Mouse (Mus musculus) spleen, adult 2 months (tissue): ENCODE measurements around the gene Ttyh2.

ENCODE experiments used
- CTCF ChIP-seq: fragments of 200-500 bp; IDR thresholded peaks from 2 replicates; pipeline ENCODE4 v1.5.1; 2011; ENCODE audit warnings: mild to moderate bottlenecking, inconsistent platforms; ENCODE audit not compliant: insufficient read depth, insufficient read length, insufficient replicate concordance; ENCODE audit errors: extremely low read depth
- POLR2A ChIP-seq: fragments of 200-500 bp; IDR thresholded peaks from 2 replicates; pipeline ENCODE4 v1.6.1; 2011; ENCODE audit warnings: low read depth, low read length, inconsistent platforms

GRCm38 (mm10) chr11:114655350-114656008, 19.8 kb upstream of the Ttyh2 start:
- TF ChIP-seq CTCF (no peak), POLR2A (no peak)
